Mouse (Mus musculus): ENCODE measurements around the gene Dnajb14. TPM values are rescaled to one million over a fixed set of nuclear protein-coding genes. Genes with fewer than 3 reads are reported as not detected.

The Dnajb14 gene
- polyA plus RNA-seq, 1 experiment from 2014 or later, result 5.3 TPM

Other genes with a start within 250 kb of the Dnajb14 start
- 9.7 and 10.2 TPM in 2 replicates for gene Ddit4l, start 246.1 kb upstream of the Dnajb14 start, polyA plus RNA-seq (2016; fragmentation: Nextera tagmentation; extraction: Ambion mirVana)
- gene Gm21962, start 196.2 kb upstream of the Dnajb14 start, polyA plus RNA-seq (2016; fragmentation: Nextera tagmentation; extraction: Ambion mirVana), result not detected in 2 replicates
- gene H2afz, start 3.2 kb upstream of the Dnajb14 start, polyA plus RNA-seq (2016; fragmentation: Nextera tagmentation; extraction: Ambion mirVana), result 3,633 and 3,684 TPM in 2 replicates
- gene Lamtor3, start 50.8 kb downstream of the Dnajb14 start, polyA plus RNA-seq (2016; fragmentation: Nextera tagmentation; extraction: Ambion mirVana), result 90.1 and 92.3 TPM in 2 replicates
- 2.2 and 3.5 TPM in 2 replicates for gene Dapp1, start 113.9 kb downstream of the Dnajb14 start, polyA plus RNA-seq (2016; fragmentation: Nextera tagmentation; extraction: Ambion mirVana)
- 0.02 TPM in 1 of 2 replicates, not detected in the other for gene 1110002E22Rik, start 197.4 kb downstream of the Dnajb14 start, polyA plus RNA-seq (2016; fragmentation: Nextera tagmentation; extraction: Ambion mirVana)
- not detected in 2 replicates for gene Gm5105, start 199.7 kb downstream of the Dnajb14 start, polyA plus RNA-seq (2016; fragmentation: Nextera tagmentation; extraction: Ambion mirVana)